Mouse (Mus musculus) hindbrain, embryonic 16.5 days (tissue): ENCODE measurements around the gene Nme3. TPM values are rescaled to one million over a fixed set of nuclear protein-coding genes. Genes with fewer than 3 reads are reported as not detected.
"Not testable (repeated sequence)": the region's sequence is repeated elsewhere in the genome, so short reads cannot be mapped to it uniquely, and the experiment has no call there.

Experiments used
- ATAC-seq: fragments of 200-750 bp; cut with Nextera tagmentation; 2 replicates; pipeline ENCODE4 v1.8.0; 2017; ENCODE audit warnings: moderate TSS enrichment, moderate library complexity
- H3K27ac ChIP-seq: fragments of 300-500 bp; sonication (generic); 2 replicates; pipeline ENCODE4 v1.5.1; 2014; ENCODE audit warnings: low read depth, mild to moderate bottlenecking, control low read depth, low read length, moderate library complexity
- H3K27me3 ChIP-seq: fragments of 300-500 bp; sonication (generic); replicated peaks from 2 replicates; pipeline ENCODE4 v1.6.1; 2014; ENCODE audit warnings: low read length; ENCODE audit not compliant: control insufficient read depth, insufficient read depth
- H3K36me3 ChIP-seq: fragments of 300-500 bp; sonication (generic); 2 replicates; pipeline ENCODE4 v1.6.1; 2014; ENCODE audit warnings: mild to moderate bottlenecking, low read length, moderate library complexity, mixed read lengths; ENCODE audit not compliant: control insufficient read depth, insufficient read depth
- H3K4me1 ChIP-seq: fragments of 300-500 bp; sonication (generic); 2 replicates; pipeline ENCODE4 v1.6.1; 2014; ENCODE audit warnings: low read depth, low read length; ENCODE audit not compliant: control insufficient read depth, insufficient read depth
- H3K4me2 ChIP-seq: fragments of 300-500 bp; sonication (generic); 2 replicates; pipeline ENCODE4 v1.6.1; 2014; ENCODE audit warnings: mild to moderate bottlenecking, low read length, control low read depth, moderate library complexity
- H3K4me3 ChIP-seq: fragments of 300-500 bp; sonication (generic); 2 replicates; pipeline ENCODE4 v1.5.1; 2014; ENCODE audit warnings: mild to moderate bottlenecking, low read length, control low read depth, moderate library complexity
- H3K9ac ChIP-seq: fragments of 300-500 bp; sonication (generic); 2 replicates; pipeline ENCODE4 v1.6.1; 2014; ENCODE audit warnings: low read depth, mild to moderate bottlenecking, control low read depth, low read length, moderate library complexity
- H3K9me3 ChIP-seq: fragments of 300-500 bp; sonication (generic); 2 replicates; pipeline ENCODE4 v1.6.1; 2014; ENCODE audit warnings: mild to moderate bottlenecking, low read length, moderate library complexity; ENCODE audit not compliant: control insufficient read depth
- WGBS: fragments of 180-500 bp; shearing (Covaris S2); extraction: QIAGEN DNeasy Blood & Tissue Kit; methylation state at CpG from one replicate; pipeline ENCODE4 v1.1.7; 2014; 5-methylcytosine and 5-hydroxymethylcytosine counted together
- polyA plus RNA-seq: library from polyadenylated mRNA; unstranded; fragments of >200 nt; fragmentation: Nextera tagmentation; extraction: Ambion mirVana; gene quantifications from 2 replicates; pipeline ENCODE4 v1.2.1, GENCODE M21; 2015

Gene Nme3
- polyA plus RNA-seq, 1 experiment from 2014 or later: 99.9 TPM

- H3K27me3 ChIP-seq: no peaks in the 10 kb centered on the region
- peak overlapping the region; percentile 91 for H3K4me3 ChIP-seq
- H3K36me3 ChIP-seq: no peaks in the 10 kb centered on the region
- peak overlapping the region; percentile 92 for H3K9ac ChIP-seq
- H3K4me2 ChIP-seq: peak overlapping the region; percentile 67
- peaks cover 18% of the 10 kb centered on the region for H3K4me1 ChIP-seq
- no peak for ATAC-seq
- H3K27ac ChIP-seq: no peak overlapping the region
- H3K9me3 ChIP-seq: no peaks in the 10 kb centered on the region
Observed at GRCm38 (mm10) chr17:24935666-24936065, 39.4 kb downstream of the Nme3 start.

GRCm38 (mm10) chr17:24936259-24937237, 40.2 kb downstream of the Nme3 start, which contains the start of gene Mapk8ip3:
Gene Mapk8ip3 (minus strand): TSS chr17:24936977.
- H3K27me3 ChIP-seq: no peaks in the 10 kb centered on the region
- H3K9ac ChIP-seq: peak within 1 kb of the TSS; percentile 92
- peaks cover 18% of the 10 kb centered on the region for H3K4me1 ChIP-seq
- under 1% methylated on average over 77 of the region's 78 CpGs for WGBS
- H3K36me3 ChIP-seq: no peaks in the 10 kb centered on the region
- H3K27ac ChIP-seq: peak within 1 kb of the TSS; percentile 75
- H3K9me3 ChIP-seq: no peaks in the 10 kb centered on the region
- peak; percentile 99 for ATAC-seq
- H3K4me2 ChIP-seq: peak within 1 kb of the TSS; percentile 67
- H3K4me3 ChIP-seq: peak within 1 kb of the TSS; percentile 91

GRCm38 (mm10) chr17:24937266-24937665, 41.0 kb downstream of the Nme3 start:
- no peak for ATAC-seq
- 45% methylated on average over 6 of the region's 6 CpGs for WGBS
- peak overlapping the region; percentile 92 for H3K9ac ChIP-seq

GRCm38 (mm10) chr17:24942453-24942852, 46.2 kb downstream of the Nme3 start:
- H3K4me3 ChIP-seq, ATAC-seq, H3K4me2 ChIP-seq, H3K27ac ChIP-seq, H3K27me3 ChIP-seq, H3K9ac ChIP-seq, H3K9me3 ChIP-seq, H3K4me1 ChIP-seq: not testable (repeated sequence)
- WGBS: 25% methylated on average over 2 of the region's 2 CpGs
- peaks cover 23% of the 10 kb centered on the region for H3K36me3 ChIP-seq

More at GRCm38 (mm10) chr17:24937266-24937665, 41.0 kb downstream of the Nme3 start:
- Histone ChIP-seq H3K36me3 (no peaks in the 10 kb centered on the region), H3K4me2 (peak overlapping the region; percentile 67), H3K27me3 (no peaks in the 10 kb centered on the region), H3K4me1 (peaks cover 18% of the 10 kb centered on the region), H3K4me3 (peak overlapping the region; percentile 91), H3K27ac (peak overlapping the region; percentile 75), H3K9me3 (no peaks in the 10 kb centered on the region)

GRCm38 (mm10) chr17:24943036-24943435, 46.7 kb downstream of the Nme3 start:
- Histone ChIP-seq H3K9me3 (no peaks in the 10 kb centered on the region), H3K27me3 (no peaks in the 10 kb centered on the region), H3K4me1 (no peaks in the 10 kb centered on the region), H3K36me3 (peaks cover 29% of the 10 kb centered on the region), H3K4me2 (no peak overlapping the region), H3K9ac (no peak overlapping the region), H3K4me3 (no peak overlapping the region), H3K27ac (no peak overlapping the region)
- no peak for ATAC-seq
- 83% methylated on average over 7 of the region's 7 CpGs for WGBS

GRCm38 (mm10) chr17:24943589-24943988, 47.3 kb downstream of the Nme3 start:
- H3K4me1 ChIP-seq, ATAC-seq, H3K27ac ChIP-seq, H3K4me2 ChIP-seq, H3K27me3 ChIP-seq, H3K9me3 ChIP-seq, H3K9ac ChIP-seq, H3K4me3 ChIP-seq: not testable (repeated sequence)
- H3K36me3 ChIP-seq: peaks cover 31% of the 10 kb centered on the region
- WGBS: 73% methylated on average over 1 of the region's 1 CpGs

Other genes with a start within 250 kb of the Nme3 start
- 60.8 TPM in 2 replicates for gene Slc9a3r2, start 246.2 kb upstream of the Nme3 start, polyA plus RNA-seq
- gene Npw, start 238.0 kb upstream of the Nme3 start, polyA plus RNA-seq: 0.54 and 0.75 TPM in 2 replicates
- gene Zfp598, start 226.8 kb upstream of the Nme3 start, polyA plus RNA-seq: 10.8 and 18.7 TPM in 2 replicates
- gene Syngr3, start 206.5 kb upstream of the Nme3 start, polyA plus RNA-seq: 272 and 319 TPM in 2 replicates
- gene Gfer, start 200.3 kb upstream of the Nme3 start, polyA plus RNA-seq: 35.4 and 37.3 TPM in 2 replicates
- gene Noxo1, start 200.3 kb upstream of the Nme3 start, polyA plus RNA-seq: 1.7 and 2.3 TPM in 2 replicates
- gene Tbl3, start 188.8 kb upstream of the Nme3 start, polyA plus RNA-seq: 62.4 and 69.9 TPM in 2 replicates
- gene Rnf151, start 178.4 kb upstream of the Nme3 start, polyA plus RNA-seq: not detected in 2 replicates
- gene Rps2, start 178.4 kb upstream of the Nme3 start, polyA plus RNA-seq: 732 and 739 TPM in 2 replicates
- 271 and 307 TPM in 2 replicates for gene Ndufb10, start 172.0 kb upstream of the Nme3 start, polyA plus RNA-seq
- 0.25 TPM in 1 of 2 replicates, not detected in the other for gene Rpl3l, start 168.7 kb upstream of the Nme3 start, polyA plus RNA-seq
- gene Msrb1, start 159.9 kb upstream of the Nme3 start, polyA plus RNA-seq: 17.5 and 18.9 TPM in 2 replicates
- gene Hs3st6, start 143.5 kb upstream of the Nme3 start, polyA plus RNA-seq: 0.23 and 0.32 TPM in 2 replicates
- not detected in 2 replicates for gene Meiob, start 92.2 kb upstream of the Nme3 start, polyA plus RNA-seq
- gene Hagh, start 56.4 kb upstream of the Nme3 start, polyA plus RNA-seq: 71.4 and 86.9 TPM in 2 replicates
- gene Fahd1, start 46.1 kb upstream of the Nme3 start, polyA plus RNA-seq: 23.1 and 28.8 TPM in 2 replicates
- gene Igfals, start 30.5 kb upstream of the Nme3 start, polyA plus RNA-seq: 0.15 TPM in 1 of 2 replicates, not detected in the other
- gene Nubp2, start 10.2 kb upstream of the Nme3 start, polyA plus RNA-seq: 64.1 and 65.7 TPM in 2 replicates
- 88.2 and 90.4 TPM in 2 replicates for gene Spsb3, start 9.9 kb upstream of the Nme3 start, polyA plus RNA-seq
- gene Eme2, start 1.4 kb upstream of the Nme3 start, polyA plus RNA-seq: 30.1 and 30.2 TPM in 2 replicates
- 85.3 and 89.0 TPM in 2 replicates for gene Mrps34, start 1.4 kb upstream of the Nme3 start, polyA plus RNA-seq
- 90.0 and 102 TPM in 2 replicates for gene Mapk8ip3, start 40.5 kb downstream of the Nme3 start, polyA plus RNA-seq
- 82.9 and 97.9 TPM in 2 replicates for gene Jpt2, start 64.2 kb downstream of the Nme3 start, polyA plus RNA-seq
- 4.0 and 5.5 TPM in 2 replicates for gene Cramp1l, start 119.3 kb downstream of the Nme3 start, polyA plus RNA-seq
- gene Ift140, start 119.6 kb downstream of the Nme3 start, polyA plus RNA-seq: 17.1 and 20.8 TPM in 2 replicates
- 13.8 and 14.1 TPM in 2 replicates for gene Tmem204, start 187.1 kb downstream of the Nme3 start, polyA plus RNA-seq
- gene Telo2, start 219.5 kb downstream of the Nme3 start, polyA plus RNA-seq: 54.6 and 60.8 TPM in 2 replicates
- gene Ptx4, start 224.3 kb downstream of the Nme3 start, polyA plus RNA-seq: 0.49 TPM in 1 of 2 replicates, not detected in the other
- 28.9 and 34.3 TPM in 2 replicates for gene Clcn7, start 236.9 kb downstream of the Nme3 start, polyA plus RNA-seq